Mouse (Mus musculus) thymus, postnatal 10 days (tissue): ENCODE measurements around the gene Olfr142.
"Not testable (repeated sequence)": the region's sequence is repeated elsewhere in the genome, so short reads cannot be mapped to it uniquely, and the experiment has no call there.

ENCODE experiments used
- DNase-seq, 2 experiments: peaks; one replicate each; pipeline ENCODE4 v3.0.0; 2021; ENCODE audit warnings: low spot score in 2 of 2

The Olfr142 gene

DNA sequence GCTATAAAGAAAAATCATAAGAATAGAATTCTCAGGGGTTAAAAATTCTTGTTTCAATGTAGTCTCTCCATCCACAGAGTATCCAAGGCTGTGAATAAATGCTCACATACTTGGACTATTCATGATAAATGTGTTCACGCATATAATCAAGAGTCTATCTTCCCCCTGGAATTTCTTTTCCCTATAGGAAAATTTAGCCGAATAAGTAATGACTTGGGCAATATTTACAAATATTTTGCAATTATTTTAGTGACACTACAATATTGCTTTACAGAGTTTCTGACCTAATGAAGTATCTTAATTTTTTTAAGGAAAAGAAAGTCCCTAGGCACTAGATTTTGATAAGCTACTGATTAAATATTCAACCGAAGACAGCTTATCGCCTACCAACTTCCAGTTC, at the start of gene Olfr142:
Gene Olfr142, minus strand, starts transcription at position 101 of the 400 bp plus-strand sequence.
- no peak for DNase-seq

DNA sequence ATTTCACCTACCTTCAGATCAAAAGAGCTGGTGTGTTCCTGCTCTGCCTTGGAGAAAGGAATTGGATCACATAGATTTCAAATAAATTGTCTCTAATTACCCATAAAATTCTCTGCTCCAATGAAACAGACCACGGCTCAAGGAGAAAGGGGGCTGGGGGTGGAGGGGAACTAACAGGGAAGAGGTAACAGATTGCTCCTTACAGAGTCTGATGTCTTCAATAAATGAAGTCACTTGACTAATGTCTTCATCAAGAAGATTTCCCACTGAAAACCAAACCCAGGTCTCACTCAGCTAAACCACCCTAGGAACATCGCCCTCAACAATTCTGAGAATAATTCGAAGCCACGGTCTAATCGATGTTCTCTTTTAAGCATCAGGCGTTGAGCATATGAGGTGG, 35.3 kb upstream of the Olfr142 start, which contains the start of gene Olfr1272:
Gene Olfr1272, minus strand, starts transcription at position 101 of the 400 bp plus-strand sequence.
- DNase-seq: no peak

DNA sequence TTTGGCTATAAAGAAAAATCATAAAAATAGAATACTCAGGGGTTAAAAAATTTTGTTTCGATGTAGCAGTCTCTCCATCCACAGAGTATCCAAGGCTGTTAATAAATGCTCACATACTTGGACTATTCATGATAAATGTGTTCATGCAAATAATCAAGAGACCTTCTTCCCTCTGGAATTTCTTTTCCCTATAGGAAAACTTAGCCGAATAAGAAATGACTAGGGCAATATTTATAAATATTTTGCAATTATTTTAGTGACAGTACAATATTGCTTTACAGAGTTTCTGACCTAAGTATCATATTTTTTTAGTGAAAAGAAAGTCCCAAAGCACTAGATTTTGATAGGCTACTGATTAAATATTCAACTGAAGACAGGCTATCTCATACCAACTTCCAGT, 13.5 kb upstream of the Olfr142 start, which contains the start of gene Olfr1271:
Gene Olfr1271, minus strand, starts transcription at position 101 of the 400 bp plus-strand sequence.
- no peak for DNase-seq

DNA sequence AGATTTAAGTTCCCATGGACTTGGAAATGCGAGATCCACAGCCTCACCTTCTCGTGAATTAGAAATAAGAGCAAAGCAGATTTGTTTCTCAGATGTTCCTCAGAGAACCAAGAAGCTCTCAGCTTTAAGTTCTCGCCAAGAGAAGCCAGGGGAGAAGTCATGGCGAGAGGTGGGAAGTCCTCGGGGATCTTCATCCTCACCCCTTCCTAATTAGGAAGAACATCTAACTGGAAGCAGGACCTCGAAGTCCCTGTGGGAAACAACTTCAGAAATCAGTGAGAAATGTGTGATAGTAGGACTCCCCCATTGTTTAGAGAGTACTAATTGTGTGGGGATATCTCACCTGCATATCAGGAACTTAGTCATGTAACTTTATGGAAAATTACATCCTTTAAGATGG, 33.0 kb downstream of the Olfr142 start, which contains the start of gene Olfr1506:
Gene Olfr1506, minus strand, starts transcription at position 101 of the 400 bp plus-strand sequence.
- DNase-seq: not testable (repeated sequence)
